Mouse (Mus musculus) spleen, adult 2 months (tissue): ENCODE measurements around the gene Patj.

Source experiments
- CTCF ChIP-seq: fragments of 200-500 bp; IDR thresholded peaks from 2 replicates; pipeline ENCODE4 v1.5.1; 2011; ENCODE audit warnings: mild to moderate bottlenecking, inconsistent platforms; ENCODE audit not compliant: insufficient read depth, insufficient read length, insufficient replicate concordance; ENCODE audit errors: extremely low read depth
- POLR2A ChIP-seq: fragments of 200-500 bp; IDR thresholded peaks from 2 replicates; pipeline ENCODE4 v1.6.1; 2011; ENCODE audit warnings: low read depth, low read length, inconsistent platforms

- TF ChIP-seq POLR2A (no peak), CTCF (no peak)
These were observed 32.8 kb downstream of the Patj start for GRCm38 (mm10) chr4:98428371-98428770.
